In the genomic region with DNA sequence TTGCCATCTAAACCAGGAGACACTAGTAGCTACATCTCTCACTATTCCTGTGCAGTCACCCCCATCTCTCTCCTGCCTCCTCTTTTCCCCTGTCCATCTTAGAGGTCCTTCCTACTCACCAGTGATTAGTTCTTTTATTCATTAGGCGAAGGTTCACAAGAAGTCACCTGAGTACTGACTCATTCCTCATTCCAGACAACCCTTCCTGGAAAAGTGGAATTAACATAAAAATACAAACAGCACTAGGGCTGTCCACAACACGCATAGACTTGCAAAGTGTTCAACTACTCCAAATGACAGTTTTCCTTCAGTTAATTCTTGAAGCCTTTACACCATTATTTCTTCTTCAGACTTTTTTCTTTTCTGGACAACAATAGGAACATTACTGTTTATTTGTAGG, we compare ENCODE assay signal across 21 mouse cellular contexts.
"Had no signal": no experiment of that assay in that cellular context is flagged by ENCODE, and none has a peak within 500 bp of the region (broad histone marks: within the 10 kb centered on the region; RNA-seq: fewer than 3 reads in every experiment).

No protein-coding gene starts in this region.

- H3K9me3 ChIP-seq: heart, embryonic 13.5 days; heart, embryonic 15.5 days; hindbrain, embryonic 13.5 days; hindbrain, embryonic 15.5 days; limb, embryonic 13.5 days; limb, embryonic 15.5 days; liver, embryonic 12.5 days had no signal

- H3K4me3 ChIP-seq: heart, adult 2 months; heart, embryonic 13.5 days; heart, embryonic 15.5 days; hindbrain, embryonic 13.5 days; hindbrain, embryonic 15.5 days; limb, embryonic 13.5 days; limb, embryonic 15.5 days; liver, embryonic 12.5 days had no signal

- H3K4me1 ChIP-seq: heart, embryonic 13.5 days; heart, embryonic 15.5 days; hindbrain, embryonic 13.5 days; hindbrain, embryonic 15.5 days; limb, embryonic 13.5 days; limb, embryonic 15.5 days; liver, embryonic 12.5 days had no signal

- DNase-seq: gastrocnemius, postnatal 14 days; gastrocnemius, postnatal 36 days; heart, adult 11 months; heart, adult 2 months; heart, postnatal 14 days; heart, postnatal 36 days; kidney, adult 11 months; kidney, adult 8-10 months; kidney, postnatal 14 days; kidney, postnatal 36 days; left cerebral cortex, postnatal 4 days had no signal

- H3K27ac ChIP-seq: heart, adult 2 months; heart, embryonic 13.5 days; heart, embryonic 15.5 days; hindbrain, embryonic 13.5 days; hindbrain, embryonic 15.5 days; hindbrain, postnatal 0 days; kidney, postnatal 0 days; limb, embryonic 13.5 days; limb, embryonic 15.5 days; liver, embryonic 12.5 days; liver, embryonic 14.5 days had no signal

- H3K36me3 ChIP-seq: heart, embryonic 13.5 days; heart, embryonic 15.5 days; hindbrain, embryonic 13.5 days; hindbrain, embryonic 15.5 days; limb, embryonic 13.5 days; limb, embryonic 15.5 days; liver, embryonic 12.5 days had no signal

- H3K27me3 ChIP-seq: heart, embryonic 13.5 days; heart, embryonic 15.5 days; hindbrain, embryonic 13.5 days; hindbrain, embryonic 15.5 days; limb, embryonic 13.5 days; limb, embryonic 15.5 days; liver, embryonic 12.5 days had no signal

- H3K9ac ChIP-seq: heart, embryonic 13.5 days; heart, embryonic 15.5 days; hindbrain, embryonic 13.5 days; hindbrain, embryonic 15.5 days; limb, embryonic 13.5 days; limb, embryonic 15.5 days; liver, embryonic 12.5 days; liver, embryonic 14.5 days had no signal
